ENCODE assay signal across 21 mouse cellular contexts in the genomic region with DNA sequence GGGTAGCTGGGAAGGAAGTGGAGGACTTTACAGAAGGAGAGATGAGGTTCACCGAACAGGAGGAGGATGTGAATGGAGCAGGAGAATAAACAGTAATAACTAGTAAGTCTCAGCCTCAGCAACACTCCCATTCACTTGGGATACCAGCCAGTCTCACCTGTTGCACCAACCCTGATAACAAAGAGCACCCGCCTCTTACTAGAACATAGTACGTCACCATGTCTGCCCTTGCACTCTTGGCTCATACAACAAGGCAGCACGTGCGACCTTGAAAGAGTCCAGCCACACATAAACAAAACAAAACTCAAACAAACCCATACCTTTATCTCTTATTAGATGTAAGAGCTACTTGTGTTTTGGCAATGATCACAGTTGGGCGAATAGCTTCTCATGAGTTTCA. TPM values are rescaled to one million over a fixed set of nuclear protein-coding genes. Genes with fewer than 3 reads are reported as not detected.
"Had no signal": no experiment of that assay in that cellular context is flagged by ENCODE, and none has a peak within 500 bp of the region (broad histone marks: within the 10 kb centered on the region; RNA-seq: fewer than 3 reads in every experiment).

No protein-coding gene starts in this region.

- H3K27me3 ChIP-seq: kidney, embryonic 15.5 days; liver, embryonic 13.5 days; megakaryocyte, embryonic 14.5 days; midbrain, embryonic 13.5 days had no signal

- H3K4me3 ChIP-seq: kidney, embryonic 15.5 days; left cerebral cortex, adult 2 months; liver, embryonic 13.5 days; megakaryocyte, embryonic 14.5 days; midbrain, embryonic 10.5 days; midbrain, embryonic 13.5 days had no signal

- ATAC-seq: midbrain, embryonic 13.5 days; midbrain, embryonic 16.5 days had no signal

- H3K4me1 ChIP-seq: liver, embryonic 13.5 days; megakaryocyte, embryonic 14.5 days; midbrain, embryonic 13.5 days had no signal

- H3K36me3 ChIP-seq: kidney, embryonic 15.5 days; liver, embryonic 13.5 days; midbrain, embryonic 10.5 days; midbrain, embryonic 13.5 days had no signal

- DNase-seq: kidney, adult 11 months; kidney, postnatal 10 days; layer of hippocampus, postnatal 36 days; liver, embryonic 13.5 days; thymus, postnatal 25 days had no signal

- H3K9me3 ChIP-seq: kidney, embryonic 15.5 days; liver, embryonic 13.5 days; megakaryocyte, embryonic 14.5 days; midbrain, embryonic 10.5 days; midbrain, embryonic 13.5 days had no signal

- H3K4me2 ChIP-seq: kidney, embryonic 15.5 days; liver, embryonic 13.5 days; midbrain, embryonic 13.5 days had no signal

- H3K27ac ChIP-seq: kidney, embryonic 15.5 days; left cerebral cortex, adult 2 months; liver, embryonic 13.5 days; midbrain, embryonic 10.5 days; midbrain, embryonic 13.5 days had no signal

- H3K9ac ChIP-seq: kidney, embryonic 15.5 days; liver, embryonic 13.5 days; midbrain, embryonic 13.5 days had no signal

RNA-seq across cellular contexts. Expression of a gene that starts 9.8 kb away (rescaled TPM):
- polyA plus RNA-seq: intestine, embryonic 14.5 days; kidney, embryonic 15.5 days; limb, embryonic 11.5 days; limb, embryonic 14.5 days; liver, embryonic 13.5 days; liver, embryonic 16.5 days; lung, embryonic 16.5 days; midbrain, embryonic 10.5 days; midbrain, embryonic 13.5 days; midbrain, embryonic 16.5 days; neural tube, embryonic 11.5 days; neural tube, embryonic 14.5 days; small intestine, adult 2 months; stomach, embryonic 14.5 days; thymus, postnatal 0 days had no signal

RNA-seq across cellular contexts. Expression of a gene that starts 12.2 kb away (rescaled TPM):
- polyA plus RNA-seq: intestine, embryonic 14.5 days; kidney, embryonic 15.5 days; limb, embryonic 11.5 days; limb, embryonic 14.5 days; liver, embryonic 13.5 days; liver, embryonic 16.5 days; lung, embryonic 16.5 days; midbrain, embryonic 10.5 days; midbrain, embryonic 13.5 days; midbrain, embryonic 16.5 days; neural tube, embryonic 11.5 days; neural tube, embryonic 14.5 days; small intestine, adult 2 months; stomach, embryonic 14.5 days; thymus, postnatal 0 days had no signal

RNA-seq across cellular contexts. Expression of a gene that starts 26.7 kb away (rescaled TPM):
- polyA plus RNA-seq: intestine, embryonic 14.5 days; kidney, embryonic 15.5 days; limb, embryonic 11.5 days; limb, embryonic 14.5 days; liver, embryonic 13.5 days; liver, embryonic 16.5 days; lung, embryonic 16.5 days; midbrain, embryonic 10.5 days; midbrain, embryonic 13.5 days; midbrain, embryonic 16.5 days; neural tube, embryonic 11.5 days; neural tube, embryonic 14.5 days; small intestine, adult 2 months; stomach, embryonic 14.5 days; thymus, postnatal 0 days had no signal

RNA-seq across cellular contexts. Expression of a gene that starts 28.2 kb away (rescaled TPM):
- polyA plus RNA-seq: intestine, embryonic 14.5 days; kidney, embryonic 15.5 days; limb, embryonic 11.5 days; liver, embryonic 13.5 days; liver, embryonic 16.5 days; lung, embryonic 16.5 days; midbrain, embryonic 10.5 days; midbrain, embryonic 13.5 days; midbrain, embryonic 16.5 days; neural tube, embryonic 11.5 days; neural tube, embryonic 14.5 days; small intestine, adult 2 months; stomach, embryonic 14.5 days; thymus, postnatal 0 days had no signal
